Mouse (Mus musculus): ENCODE measurements at regions not wholly inside any gene's neighbourhood (a gene's known extent, or its start where the extent isn't known, plus 50 kb on each side); places are given as distances from the start of the nearest gene placed in this dataset.

DNA sequence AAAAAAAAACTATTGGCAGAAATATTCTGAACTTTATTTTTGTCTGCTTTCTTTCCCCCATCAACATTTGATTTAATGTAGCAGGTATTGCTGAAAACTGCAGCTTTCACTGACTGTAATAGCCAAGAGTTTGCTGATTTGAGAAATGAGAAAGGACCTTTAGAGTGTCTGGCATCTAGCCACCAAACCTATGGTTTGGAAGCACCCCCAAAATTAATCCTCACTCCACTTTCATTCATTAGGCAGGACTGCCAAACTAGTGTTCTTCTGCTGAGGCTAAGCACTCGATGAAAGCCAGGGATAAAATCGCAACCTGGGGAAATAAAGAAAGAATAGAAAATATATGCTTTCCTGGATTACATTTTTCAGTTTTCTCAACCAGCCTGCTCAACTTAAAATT lies 320.4 kb downstream of the Atp6ap1l start:
- DNase-seq = no peak

DNA sequence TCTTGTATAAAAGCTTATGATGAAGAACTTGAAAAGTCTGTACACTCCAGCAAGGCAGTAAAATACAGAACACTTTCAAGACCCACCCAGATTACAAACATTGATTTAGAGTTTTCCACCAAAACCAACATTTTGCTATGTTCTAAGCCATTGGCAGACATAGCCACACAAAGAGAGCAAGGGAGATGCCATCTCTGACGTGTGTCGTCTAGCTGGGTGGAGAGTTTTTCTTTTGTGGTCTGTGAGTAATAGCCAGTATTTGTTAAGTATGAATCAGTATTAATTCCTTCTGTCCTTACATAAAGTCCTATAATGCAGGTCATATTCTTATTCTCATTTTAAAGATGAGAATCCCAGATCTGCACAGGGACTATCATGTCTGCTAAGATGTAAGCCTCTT lies 329.8 kb downstream of the Atp6ap1l start:
- DNase-seq = no peak

DNA sequence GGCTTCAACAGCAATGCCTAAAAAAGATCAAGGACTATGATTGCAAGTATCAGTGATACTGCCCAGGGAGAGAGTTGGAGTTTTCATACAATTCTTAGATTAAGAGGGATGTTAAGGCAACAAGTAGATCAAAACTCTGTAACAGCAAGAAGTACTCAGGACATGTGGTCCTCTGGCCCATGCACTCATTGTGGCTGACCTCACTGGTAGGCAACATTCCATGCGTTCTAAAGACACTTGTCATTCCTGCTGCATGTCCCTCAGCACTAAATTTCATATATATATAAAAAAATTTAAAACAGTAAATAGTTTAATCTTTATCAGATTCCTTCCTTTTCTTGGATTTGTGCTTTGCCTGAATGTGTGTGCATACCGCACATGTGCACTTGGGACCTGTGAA lies 332.6 kb downstream of the Atp6ap1l start:
- no peak for DNase-seq

DNA sequence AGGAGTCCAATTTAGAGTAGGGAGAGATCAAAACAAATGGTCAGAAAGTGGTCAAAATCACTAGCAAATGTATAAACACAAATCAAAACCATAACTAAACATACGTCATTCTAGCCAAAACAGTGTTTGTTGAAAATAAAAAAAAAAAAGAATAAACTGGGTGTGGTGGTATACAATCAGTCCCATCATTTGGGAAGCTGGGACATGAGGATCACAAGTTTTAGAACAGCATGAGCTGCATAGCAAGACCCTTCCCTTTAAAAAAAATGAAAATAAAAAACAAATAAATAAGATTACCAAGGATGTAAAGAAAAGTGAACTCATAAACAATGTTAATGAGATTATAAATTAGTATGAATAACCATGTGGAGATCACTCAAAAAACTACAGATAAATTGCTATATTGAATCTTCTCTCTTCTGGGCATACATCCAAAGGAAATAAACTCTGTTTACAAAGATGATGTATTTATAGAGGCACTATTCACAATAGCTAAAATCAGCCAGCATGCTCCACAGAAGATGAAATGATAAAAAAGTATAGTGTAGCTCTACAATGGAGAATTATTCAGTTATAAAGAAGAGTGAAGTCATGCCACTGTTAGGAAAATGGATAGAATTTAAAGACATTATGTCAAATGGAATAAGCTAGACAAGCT lies 341.8 kb downstream of the Atp6ap1l start:
- no peak for DNase-seq

DNA sequence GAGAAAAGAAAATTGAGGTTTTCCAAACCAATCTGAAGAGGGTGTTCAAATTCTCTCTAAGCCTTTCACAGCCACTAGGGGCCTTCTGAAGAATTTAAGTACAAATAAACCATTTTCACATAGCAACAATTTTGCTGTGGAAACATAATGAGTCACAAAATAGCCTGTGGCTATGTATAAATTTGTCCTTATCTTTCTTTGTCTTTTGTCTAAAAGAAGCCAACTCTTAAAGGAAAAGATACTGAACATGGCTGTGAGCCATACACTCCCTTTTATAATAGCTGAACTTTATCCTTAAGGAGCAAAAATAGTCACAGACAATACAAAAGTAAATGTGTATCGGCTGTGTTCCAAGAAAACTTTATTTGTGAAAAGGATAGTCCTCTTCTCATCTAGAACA lies 345.1 kb downstream of the Atp6ap1l start:
- no peak for DNase-seq

DNA sequence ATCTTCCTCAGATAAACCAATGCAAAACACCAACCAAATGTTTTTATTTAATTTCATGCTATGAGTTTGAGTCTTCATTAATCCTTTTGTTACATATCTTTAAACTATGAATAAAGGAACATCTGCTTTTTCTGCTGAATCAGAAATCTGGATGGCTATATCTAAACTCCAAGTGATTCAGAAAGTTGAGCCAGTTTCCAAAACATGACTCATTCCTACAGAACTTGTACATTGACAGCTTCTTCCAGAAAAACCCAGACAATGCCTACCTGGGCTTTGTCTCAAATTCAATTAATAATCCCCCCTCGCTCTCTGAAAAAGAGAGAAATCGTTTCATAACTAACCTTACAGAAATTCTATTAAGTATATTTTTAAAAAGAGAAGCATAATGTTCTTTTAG lies 345.7 kb downstream of the Atp6ap1l start:
- no peak for DNase-seq

DNA sequence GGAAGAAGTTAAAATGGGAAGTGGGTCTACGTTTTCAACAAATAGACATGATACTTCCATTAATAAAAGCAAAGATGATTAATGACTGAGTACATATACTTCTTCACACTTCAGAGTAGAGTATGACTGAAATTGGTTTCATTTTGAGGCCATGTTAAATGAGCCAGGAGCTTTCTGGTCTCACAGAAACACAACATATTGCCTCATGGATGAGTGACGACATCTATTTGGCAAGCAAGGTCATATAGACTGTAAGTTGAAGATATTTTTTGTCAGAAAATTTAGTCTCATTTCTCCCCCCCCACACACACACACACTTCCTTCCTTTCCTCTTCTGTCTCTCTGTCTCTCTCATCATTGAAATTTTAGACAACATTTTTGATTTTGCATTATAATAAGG lies 354.0 kb downstream of the Atp6ap1l start:
- no peak for DNase-seq

DNA sequence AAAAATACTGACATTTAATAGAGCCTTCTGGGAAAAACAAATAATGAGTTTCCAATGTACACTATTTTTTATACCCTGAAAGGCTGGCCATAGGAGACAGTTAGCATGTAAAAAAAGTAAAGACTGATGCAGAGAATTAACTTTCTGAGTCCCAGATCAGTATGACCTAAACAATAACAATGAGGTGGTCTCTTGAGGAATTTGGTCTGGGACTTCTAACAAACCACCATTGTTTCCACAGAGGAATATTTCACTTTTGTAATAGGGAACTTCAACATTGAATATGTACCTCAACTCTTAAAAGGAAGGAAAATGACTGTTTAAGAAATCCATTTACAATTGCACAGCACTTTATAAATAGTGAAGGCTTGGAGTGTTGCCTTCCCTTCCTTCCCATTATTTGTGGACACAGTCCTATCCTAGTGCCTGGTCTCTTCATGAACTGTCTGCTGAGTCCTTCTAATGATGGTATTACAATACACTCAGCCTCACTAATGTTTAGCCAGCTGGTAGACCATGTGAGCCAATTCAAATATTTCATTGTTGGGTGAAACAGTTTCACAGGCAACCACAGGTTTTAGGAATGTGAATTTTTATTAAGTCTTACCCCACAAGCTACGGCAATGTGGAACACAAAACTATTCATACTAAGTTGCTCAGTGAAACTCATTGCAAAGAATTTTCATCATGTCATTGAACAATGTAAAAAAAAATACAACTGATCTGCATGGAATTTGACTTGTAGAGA lies 358.7 kb downstream of the Atp6ap1l start:
- DNase-seq = no peak

DNA sequence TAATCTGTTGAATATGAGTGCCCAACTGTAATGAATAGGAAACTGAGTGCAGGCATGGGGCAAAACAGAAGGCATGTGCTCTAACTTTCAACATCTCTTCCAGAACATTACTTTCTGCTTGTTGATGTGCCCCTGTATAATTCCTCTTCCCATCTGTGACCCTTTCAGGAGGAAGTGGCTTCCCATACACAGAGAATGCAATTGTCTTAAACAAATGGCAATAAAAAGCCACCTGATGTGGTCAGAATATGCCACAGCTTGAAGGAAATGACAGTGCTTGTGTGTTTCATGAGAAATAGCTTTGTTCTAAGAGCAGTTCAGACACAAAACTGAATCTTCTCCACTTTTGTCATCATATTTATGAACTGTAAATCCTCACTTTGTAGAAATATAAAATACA lies 359.3 kb downstream of the Atp6ap1l start:
- DNase-seq = no peak

DNA sequence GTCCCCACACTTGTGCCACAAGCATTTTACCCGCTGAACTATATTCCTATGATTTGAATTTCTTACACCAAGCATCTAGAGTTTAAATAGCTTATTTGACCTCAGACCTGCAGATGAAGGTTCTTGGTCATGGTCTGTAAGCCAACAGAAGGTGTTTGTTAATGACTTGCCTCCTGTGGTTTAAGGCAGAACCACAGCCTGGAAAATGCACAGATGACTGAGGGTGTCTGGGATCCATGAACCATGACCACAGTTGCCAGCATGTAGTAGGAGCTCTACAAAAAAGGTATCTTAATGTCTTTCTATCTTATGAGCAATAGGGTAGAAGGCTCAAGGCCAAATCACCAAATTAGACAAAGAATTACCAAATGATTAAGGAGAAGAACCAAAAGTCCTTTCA lies 367.6 kb downstream of the Atp6ap1l start:
- DNase-seq = peak; percentile 18

DNA sequence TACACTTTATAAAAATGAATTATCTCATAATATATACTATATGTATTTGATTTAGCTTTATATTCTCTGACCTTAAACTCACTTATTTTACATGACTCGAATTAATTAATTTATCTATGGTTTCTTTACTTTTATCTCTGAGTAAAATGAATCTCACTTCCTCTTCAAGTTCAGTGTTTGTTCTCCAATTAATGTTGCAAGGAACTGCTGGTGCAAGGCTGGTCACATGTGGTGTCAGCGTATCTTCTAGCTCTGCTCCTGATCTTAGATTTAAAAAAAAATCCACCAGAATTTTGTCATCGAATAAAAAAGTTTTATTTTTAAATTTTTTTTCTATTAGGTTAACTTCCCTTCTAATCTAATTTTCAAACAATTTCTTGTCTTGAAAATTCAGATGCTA lies 378.2 kb downstream of the Atp6ap1l start:
- DNase-seq = no peak

DNA sequence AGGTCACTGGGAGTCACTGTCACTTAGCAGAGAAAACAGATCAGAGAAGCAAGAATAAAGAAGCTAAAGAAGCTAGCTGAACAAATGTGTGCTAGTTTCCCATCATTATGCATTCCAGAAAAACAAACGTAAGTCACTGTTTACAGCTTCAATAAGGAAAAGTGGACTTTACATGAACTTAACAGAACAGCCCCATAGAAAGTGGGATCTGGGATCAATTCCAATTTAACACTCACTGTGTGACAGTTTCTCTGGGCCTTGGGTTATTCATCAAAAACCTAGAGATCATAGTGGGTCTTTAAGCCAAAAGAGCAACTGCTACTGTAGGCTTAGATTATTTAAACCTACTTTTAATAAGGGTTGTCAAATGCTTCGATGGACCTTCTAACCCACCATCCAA lies 379.4 kb downstream of the Atp6ap1l start:
- DNase-seq = no peak

DNA sequence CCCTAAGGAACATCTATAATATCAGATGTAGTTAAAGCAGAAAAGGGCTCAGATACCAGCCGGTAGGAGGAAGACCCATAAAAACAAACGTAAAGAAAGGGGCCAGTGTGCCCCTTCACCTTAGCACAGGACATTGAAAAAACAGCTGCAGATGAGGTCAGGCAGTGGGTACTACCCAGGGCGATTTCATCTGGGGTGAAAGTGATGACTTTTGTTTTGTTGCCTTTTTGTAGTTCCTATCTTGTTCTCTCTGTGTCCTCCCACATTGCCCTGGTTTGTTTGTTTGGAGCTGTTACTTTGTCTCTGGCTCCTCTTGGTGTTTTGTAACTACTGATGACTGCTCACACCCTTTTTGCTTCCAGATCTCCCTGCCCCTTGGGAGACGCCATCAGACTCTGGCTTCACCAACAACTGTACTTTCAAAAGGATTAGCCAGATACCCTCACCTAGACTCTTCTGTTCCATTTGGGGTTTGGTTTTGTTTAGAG lies 383.4 kb downstream of the Atp6ap1l start:
- no peak for DNase-seq

DNA sequence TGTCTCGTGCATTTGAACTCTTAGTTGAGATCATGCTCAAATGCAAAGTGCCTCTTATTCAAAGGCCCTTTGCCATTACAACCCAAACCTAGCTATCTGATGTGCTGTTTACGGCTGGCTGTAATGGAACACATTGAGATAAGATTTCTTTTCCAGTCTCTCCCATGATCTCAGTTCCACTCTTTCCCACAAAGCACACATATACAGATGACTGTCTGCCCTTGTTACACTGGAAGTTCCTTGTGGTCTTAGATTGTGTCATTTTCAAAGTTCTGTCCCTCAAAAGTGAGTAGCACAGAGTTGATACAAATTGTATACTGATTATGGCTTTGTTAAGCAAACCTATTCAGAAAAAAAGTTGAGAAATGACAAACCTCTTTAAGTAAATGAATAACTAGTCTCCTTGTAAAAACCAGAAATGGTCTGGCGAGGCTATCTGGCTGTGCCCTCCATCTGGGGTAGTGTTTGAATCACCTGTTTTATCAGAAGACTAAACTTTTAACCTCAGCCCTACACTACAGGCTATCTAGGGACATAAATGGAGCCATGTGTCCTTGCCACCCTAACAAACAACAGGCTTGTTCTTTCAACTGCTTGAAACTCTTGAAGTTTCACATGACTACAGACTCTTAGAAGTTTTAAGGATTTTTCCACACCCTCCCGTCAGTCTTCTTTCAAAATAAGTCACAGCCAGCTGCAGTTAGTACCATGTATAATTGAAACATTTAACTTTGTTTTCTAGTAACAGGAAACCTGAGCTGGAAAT lies 384.0 kb downstream of the Atp6ap1l start:
- no peak for DNase-seq

DNA sequence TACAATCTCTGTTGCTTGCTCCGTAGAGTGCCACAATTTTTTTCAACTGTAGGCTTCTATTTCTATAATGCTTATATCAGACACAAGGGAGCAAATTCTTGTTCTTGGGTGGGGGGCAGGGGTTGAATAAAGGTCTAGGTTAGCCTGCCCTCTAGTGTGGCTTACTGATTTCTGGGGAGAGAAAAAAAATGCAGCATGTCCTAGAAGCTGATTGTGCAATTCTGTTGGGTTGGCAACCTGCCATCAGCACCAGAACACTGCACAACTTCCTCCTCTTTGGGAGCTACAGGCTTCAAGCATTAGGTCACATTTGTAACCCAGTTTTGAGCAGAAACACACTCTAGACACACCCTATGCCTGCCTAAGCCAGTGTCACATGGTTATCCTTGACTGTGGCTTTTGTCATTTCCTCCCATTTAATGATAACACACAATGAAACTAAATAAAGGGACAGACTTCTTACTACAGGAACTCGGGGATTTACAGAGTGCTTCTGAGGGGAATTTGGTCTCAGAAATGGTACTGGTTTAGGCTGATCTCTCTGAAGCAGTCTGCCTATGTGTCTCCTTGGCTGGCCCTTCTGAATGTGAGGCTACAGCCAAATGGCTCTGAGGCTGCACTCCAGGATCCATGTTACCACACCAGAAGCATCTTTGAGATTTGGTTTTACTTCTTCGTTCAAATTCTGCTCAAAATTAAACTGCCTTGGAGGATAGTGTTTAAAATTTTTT lies 389.2 kb downstream of the Atp6ap1l start:
- peak; percentile 30 for DNase-seq

DNA sequence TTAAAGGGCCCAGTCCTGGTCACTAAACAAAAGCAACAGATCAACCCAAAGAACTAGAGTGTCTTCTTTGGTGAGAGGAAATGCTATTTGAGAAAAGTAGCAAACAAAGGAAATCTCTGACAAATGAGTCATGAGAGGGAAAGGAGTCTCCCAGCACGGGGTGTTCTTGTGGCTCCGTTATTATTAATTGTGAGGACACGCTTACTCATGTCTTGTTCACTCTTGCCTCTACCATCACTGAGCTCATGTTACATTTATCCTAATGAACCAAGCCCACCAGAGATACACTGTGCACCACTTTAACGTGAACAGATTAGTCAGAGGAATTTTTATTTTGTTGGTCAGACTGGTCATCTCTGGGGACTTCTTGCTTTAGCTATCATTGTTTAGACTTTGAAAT lies 391.3 kb downstream of the Atp6ap1l start:
- DNase-seq = no peak

DNA sequence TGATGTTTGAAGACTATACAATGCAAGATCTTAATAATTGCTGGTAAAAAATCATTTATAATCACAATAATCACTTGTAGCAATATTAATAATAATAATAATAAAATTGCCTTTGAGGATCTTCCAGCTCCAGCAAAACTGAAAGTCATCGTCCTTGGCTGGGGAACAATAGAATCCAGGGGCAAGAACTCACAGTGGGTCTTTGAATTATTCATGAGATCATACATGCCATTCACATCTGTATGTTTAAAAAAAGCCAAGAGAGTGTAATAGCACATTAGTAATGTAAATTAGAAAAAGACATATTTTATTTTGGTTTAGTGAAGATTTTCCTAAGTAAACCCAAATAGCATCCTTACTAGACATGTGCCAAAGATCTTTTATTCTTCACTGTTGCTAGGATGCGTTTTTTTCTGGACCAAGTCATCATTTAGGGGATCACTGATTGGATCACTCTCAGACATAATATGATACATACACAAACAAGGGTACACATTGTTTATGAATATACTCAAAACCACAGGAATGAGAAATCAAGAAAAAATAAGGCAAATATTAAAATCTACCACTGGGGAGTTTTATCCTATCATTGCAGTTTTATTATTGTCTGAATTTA lies 392.3 kb downstream of the Atp6ap1l start:
- no peak for DNase-seq

DNA sequence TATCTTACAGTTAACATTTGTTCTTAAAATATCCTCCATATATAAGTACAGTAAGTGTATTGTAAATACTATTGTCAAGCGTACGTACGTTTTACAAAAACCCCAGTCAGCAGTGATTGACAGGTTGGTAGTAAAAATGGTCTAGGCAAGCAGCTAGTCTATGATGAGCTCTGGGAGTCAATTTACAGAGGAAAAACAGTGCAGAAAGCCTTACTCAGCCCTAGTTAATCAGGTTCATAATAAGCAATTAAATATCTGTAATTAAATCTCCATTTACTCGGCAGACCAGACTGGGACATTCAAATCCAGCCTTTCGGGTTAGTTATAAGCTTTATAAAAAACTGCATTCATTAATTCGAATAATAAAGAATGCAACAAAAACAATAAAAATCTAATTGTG lies 394.7 kb downstream of the Atp6ap1l start:
- DNase-seq = no peak

DNA sequence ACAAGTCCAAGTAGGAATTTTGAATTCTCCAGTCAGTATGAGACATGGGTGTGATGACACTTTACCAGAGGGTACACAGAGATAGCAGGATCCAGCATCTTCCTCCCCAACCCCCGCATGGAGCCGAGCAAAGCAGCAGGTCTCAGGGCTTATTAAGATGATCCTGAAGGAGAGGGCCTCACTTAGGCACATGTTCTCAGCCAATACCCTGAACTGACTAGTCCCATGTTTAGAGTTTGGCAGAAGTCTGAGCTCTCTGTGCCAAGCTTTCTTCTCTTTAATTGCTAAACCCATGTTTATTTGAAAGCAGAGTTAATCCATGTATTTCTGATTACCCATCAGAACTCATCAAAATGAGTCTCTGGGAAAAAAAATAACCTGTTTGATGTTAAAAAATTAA lies 402.0 kb downstream of the Atp6ap1l start:
- DNase-seq = no peak

DNA sequence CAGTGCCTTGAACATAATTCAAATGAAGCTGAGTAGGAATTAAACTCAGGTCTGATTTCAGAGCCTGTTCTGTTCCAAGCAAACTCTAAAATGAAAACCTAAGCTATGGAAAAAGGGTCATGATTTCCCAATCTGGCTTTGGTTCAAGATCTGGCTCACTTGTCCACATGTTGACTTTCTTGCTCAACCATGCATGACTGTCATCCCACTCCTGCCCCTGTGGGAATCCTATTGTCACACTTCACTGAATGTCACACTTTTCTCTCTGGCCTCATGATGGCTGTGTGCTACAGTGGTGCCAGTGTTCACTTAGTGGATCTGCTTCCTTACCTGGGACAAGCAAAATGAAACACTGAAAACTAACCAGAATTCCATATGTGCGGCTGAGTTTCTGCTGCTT lies 403.0 kb downstream of the Atp6ap1l start:
- DNase-seq = no peak

DNA sequence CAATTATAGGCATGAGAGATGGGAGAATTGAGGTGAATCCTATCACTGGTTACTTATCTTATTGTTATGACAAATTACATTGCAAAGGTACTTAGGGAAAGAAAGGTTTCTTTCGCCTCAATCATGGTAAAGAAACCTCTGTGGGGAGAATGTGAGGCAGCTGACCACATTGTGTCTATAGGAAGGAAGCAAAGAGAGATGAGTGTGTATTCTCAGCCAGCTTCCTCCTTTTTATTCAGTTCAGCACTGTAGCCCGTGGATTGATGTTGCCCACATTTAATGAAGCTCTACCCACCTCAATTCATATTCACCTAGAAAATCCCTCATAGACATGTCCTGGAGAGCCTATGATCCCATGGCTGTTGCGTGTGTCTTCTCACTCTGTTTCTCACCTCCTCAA lies 406.2 kb downstream of the Atp6ap1l start:
- no peak for DNase-seq

DNA sequence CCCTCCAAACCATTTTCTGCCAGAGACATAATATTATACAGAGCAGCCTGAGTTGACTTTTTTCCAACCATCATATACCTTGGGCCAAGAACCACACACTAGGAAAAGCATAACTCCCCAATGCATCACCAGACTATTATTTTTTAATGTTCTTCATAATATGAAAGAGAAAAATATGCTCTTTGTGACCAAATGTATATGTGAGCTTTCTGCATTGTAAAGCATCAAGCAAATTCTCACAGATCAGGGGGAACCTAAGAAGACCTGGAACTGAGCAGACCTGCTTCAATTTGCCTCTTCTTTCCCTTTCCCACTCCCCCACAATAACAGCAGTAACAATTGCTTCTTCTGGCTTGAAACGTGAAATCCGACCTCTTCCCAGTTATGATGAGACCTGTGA lies 407.6 kb downstream of the Atp6ap1l start:
- DNase-seq = no peak

DNA sequence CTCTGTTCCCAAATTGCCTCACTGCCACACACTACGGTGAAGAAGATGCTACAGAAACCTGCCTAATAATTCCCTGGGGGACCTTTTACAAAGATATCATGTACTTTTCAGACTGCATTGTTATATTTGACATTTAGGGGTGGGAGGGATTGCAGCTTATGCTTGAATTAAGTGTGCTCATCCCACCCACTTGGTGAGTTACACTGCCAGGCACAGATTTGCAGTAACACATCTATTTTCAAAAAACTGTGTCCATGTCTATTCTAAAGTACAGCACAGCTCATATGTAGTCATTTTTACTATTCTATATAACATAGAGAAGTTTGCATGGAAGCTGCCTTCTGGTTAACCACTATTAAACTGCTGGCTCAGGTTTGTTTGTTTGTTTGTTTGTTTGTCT lies 404.3 kb upstream of the Xrcc4 start:
- DNase-seq = no peak
